10 mouse cellular contexts compared by ENCODE assay signal in the genomic region with DNA sequence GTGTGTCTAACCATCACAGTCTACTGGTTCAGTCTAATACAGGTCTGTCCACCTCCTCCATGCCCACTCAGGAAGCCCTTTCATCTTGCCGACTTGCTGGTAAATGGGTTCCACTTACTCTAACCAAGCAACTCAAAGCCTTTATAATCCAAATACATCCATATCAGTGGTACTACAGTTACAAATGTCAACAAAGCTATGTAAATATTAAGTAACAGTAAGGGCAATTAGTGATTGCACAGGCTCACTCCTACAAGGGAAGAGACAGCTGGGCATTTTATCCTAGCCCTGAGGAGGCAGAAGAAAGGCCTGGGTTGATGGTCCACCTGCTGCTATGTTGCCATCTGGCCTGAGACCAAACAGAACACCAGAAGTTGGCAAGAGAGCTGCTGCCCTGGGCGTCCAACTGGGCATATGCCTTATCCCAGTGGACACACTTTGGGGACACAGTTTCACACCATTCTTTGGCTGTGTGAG. TPM values are rescaled to one million over a fixed set of nuclear protein-coding genes. Genes with fewer than 3 reads are reported as not detected.
DNase-seq lines count a peak whose midpoint lies in the region; ATAC-seq lines count a peak whose summit lies in the region.
"Had no signal": no experiment of that assay in that cellular context is flagged by ENCODE, and none has a peak within 500 bp of the region (broad histone marks: within the 10 kb centered on the region; RNA-seq: fewer than 3 reads in every experiment).

No protein-coding gene starts in this region.

- intact Hi-C loops in heart, postnatal 36 days (cut with DNase I), result no loop called here

- H3K9ac ChIP-seq in kidney, embryonic 15.5 days, result no peak overlapping the region
- H3K9ac ChIP-seq: liver, embryonic 14.5 days had no signal

- no peaks in the 10 kb centered on the region for H3K9me3 ChIP-seq in kidney, embryonic 15.5 days (replicated peaks)

- H3K4me3 ChIP-seq in kidney, embryonic 15.5 days (replicated peaks), result no peak overlapping the region

- 60% methylated on average over 2 of the region's 2 CpGs for WGBS in kidney, embryonic 15.5 days

- H3K4me1 ChIP-seq in kidney, embryonic 15.5 days, result no peaks in the 10 kb centered on the region; the same call in 1 of the 2 replicates

- peak; percentile 31 for DNase-seq in kidney, adult 18-20 months
- peak; percentile 97 for DNase-seq in cerebellum, adult 9-10 months
- peak; percentile 15 to 41 for DNase-seq in heart, postnatal 36 days
- peak; percentile 80 for DNase-seq in lung, postnatal 25 days (ENCODE audit: low spot score)
- DNase-seq in gastrocnemius, adult 18-20 months (ENCODE audit: low spot score), result no peak
- no peak for DNase-seq in yolk sac, embryonic 10.5 days (ENCODE audit: low spot score)
- no peak for DNase-seq in right cerebral cortex, postnatal 4 days

- H3K4me2 ChIP-seq in kidney, embryonic 15.5 days, result no peak overlapping the region

- H3K36me3 ChIP-seq in kidney, embryonic 15.5 days, result no peaks in the 10 kb centered on the region

- H3K27me3 ChIP-seq in kidney, embryonic 15.5 days, result no peaks in the 10 kb centered on the region

- H3K27ac ChIP-seq in kidney, embryonic 15.5 days, result no peak overlapping the region
- H3K27ac ChIP-seq: liver, embryonic 14.5 days had no signal

- ATAC-seq in kidney, embryonic 15.5 days (replicated peaks; ENCODE audit: low FRiP score), result no peak
- ATAC-seq: activated CD4-positive, CD25-positive, alpha-beta regulatory T cell, adult 4 months had no signal

RNA-seq across cellular contexts. Expression of gene Eps8, which starts 42.6 kb away (rescaled TPM):
- polyA plus RNA-seq in kidney, embryonic 15.5 days (2015; fragmentation: Nextera tagmentation; extraction: Ambion mirVana), result 30.5 and 31.1 TPM in 2 replicates
- total RNA-seq in heart, postnatal 36 days (2021), result 10 to 100 TPM; 12.8 to 14.1 TPM
- 1 to 10 TPM; 3.7 to 4.8 TPM for total RNA-seq in gastrocnemius, adult 18-20 months (2021)

Comparison
In these comparisons a context has a peak if more than half of its experiments do, and no peak if none do; other contexts are left out.
1. DNase-seq: peak in kidney, adult 18-20 months (single experiment), cerebellum, adult 9-10 months (single experiment), heart, postnatal 36 days (2 of 2) and lung, postnatal 25 days (single experiment); none in gastrocnemius, adult 18-20 months (single experiment), yolk sac, embryonic 10.5 days (single experiment) and right cerebral cortex, postnatal 4 days (single experiment).